Mouse (Mus musculus): ENCODE measurements around the gene Gm11627.

DNA sequence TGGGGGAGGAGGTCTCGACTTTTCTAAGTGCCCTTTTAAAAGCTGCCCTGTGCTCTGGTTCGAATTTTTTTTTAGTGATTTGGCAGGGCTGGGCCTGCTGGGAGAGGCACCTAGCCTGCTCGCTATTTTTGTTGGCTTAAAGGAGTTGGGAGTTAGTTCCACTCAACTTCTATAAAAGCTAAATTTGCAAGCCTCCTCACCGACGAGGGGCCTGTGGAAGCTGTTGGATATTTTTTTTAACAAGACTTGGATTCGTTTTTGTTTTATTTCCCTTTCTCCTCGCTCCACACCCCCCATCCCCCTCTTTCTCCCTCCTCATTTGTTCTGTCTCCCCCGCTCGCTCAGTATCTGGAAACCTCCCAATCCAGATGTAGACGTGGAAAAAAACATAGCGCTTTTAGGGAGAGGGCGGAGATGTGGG, 27.5 kb upstream of the Gm11627 start:
- TF ChIP-seq GATA1 (IDR thresholded peaks at IDR 0.05; ENCODE audit: low read length) (no peak), TAL1 (IDR thresholded peaks at IDR 0.05; ENCODE audit: low read length) (no peak)

Measured in erythroblast, embryonic 14.5 days (primary cell).